Mouse (Mus musculus) small intestine, adult 2 months (tissue): Measurements from ENCODE around the gene Ralgapa2. TPM values are rescaled to one million over a fixed set of nuclear protein-coding genes. Genes with fewer than 3 reads are reported as not detected.
A peak's percentile ranks its signal among the peaks of the same experiment; 100 is the strongest.

Experiments used
- H3K27ac ChIP-seq: fragments of 200-500 bp; 2 replicates; pipeline ENCODE4 v1.5.1; 2012; ENCODE audit warnings: low read depth, low read length, control low read depth, inconsistent platforms; ENCODE audit not compliant: insufficient read depth
- H3K27me3 ChIP-seq: fragments of 200-500 bp; 2 replicates; pipeline ENCODE4 v1.6.1; 2012; ENCODE audit warnings: mild to moderate bottlenecking, moderate library complexity, low read length, inconsistent platforms; ENCODE audit not compliant: control insufficient read depth, insufficient read depth
- H3K36me3 ChIP-seq: fragments of 200-500 bp; 2 replicates; pipeline ENCODE4 v1.6.1; 2012; ENCODE audit warnings: mild to moderate bottlenecking, low read length, control low read depth, inconsistent platforms; ENCODE audit not compliant: control insufficient read depth, insufficient read depth
- H3K4me1 ChIP-seq: fragments of 200-500 bp; 2 replicates; pipeline ENCODE4 v1.6.1; 2012; ENCODE audit warnings: low read length, inconsistent platforms, mixed read lengths; ENCODE audit not compliant: control insufficient read depth, insufficient read depth, insufficient read length
- H3K4me3 ChIP-seq: fragments of 200-500 bp; 2 replicates; pipeline ENCODE4 v1.5.1; 2012; ENCODE audit warnings: low read depth, mild to moderate bottlenecking, control low read depth, inconsistent platforms, low read length, moderate library complexity
- CTCF ChIP-seq: fragments of 200-500 bp; IDR thresholded peaks from 2 replicates; pipeline ENCODE4 v1.5.1; 2012; ENCODE audit warnings: low read depth, mild to moderate bottlenecking, control low read depth, inconsistent platforms, low read length, moderate library complexity, mixed read lengths; ENCODE audit not compliant: insufficient replicate concordance, insufficient read length; ENCODE audit errors: extremely low read depth
- POLR2A ChIP-seq: fragments of 200-500 bp; IDR thresholded peaks from 2 replicates; pipeline ENCODE4 v1.6.1; 2012; ENCODE audit warnings: low read depth, mild to moderate bottlenecking, control low read depth, inconsistent platforms, low read length, moderate library complexity
- WGBS: fragments of 180-500 bp; shearing (Covaris S2); methylation state at CpG from one replicate; pipeline ENCODE4 v1.1.7; 2018; 5-methylcytosine and 5-hydroxymethylcytosine counted together
- polyA plus RNA-seq: library from polyadenylated mRNA; depleted of rRNA; stranded (reverse); fragments of >200 nt; gene quantifications from 2 replicates; pipeline ENCODE4 v1.2.3, GENCODE M21; 2012

Ralgapa2 gene
- polyA plus RNA-seq, 1 experiment: 14.8 TPM

GRCm38 (mm10) chr2:146216111-146217064, 295.8 kb downstream of the Ralgapa2 start:
- no peak overlapping the region for H3K27ac ChIP-seq
- H3K27me3 ChIP-seq: peaks cover 43% of the 10 kb centered on the region
- WGBS: 35% methylated on average over 14 of the region's 14 CpGs
- no peak for TF ChIP-seq CTCF
- no peak for TF ChIP-seq POLR2A
- no peaks in the 10 kb centered on the region for H3K36me3 ChIP-seq
- H3K4me3 ChIP-seq: no peak overlapping the region
- H3K4me1 ChIP-seq: peaks cover 3% of the 10 kb centered on the region; the same call in 1 of the 2 replicates

DNA sequence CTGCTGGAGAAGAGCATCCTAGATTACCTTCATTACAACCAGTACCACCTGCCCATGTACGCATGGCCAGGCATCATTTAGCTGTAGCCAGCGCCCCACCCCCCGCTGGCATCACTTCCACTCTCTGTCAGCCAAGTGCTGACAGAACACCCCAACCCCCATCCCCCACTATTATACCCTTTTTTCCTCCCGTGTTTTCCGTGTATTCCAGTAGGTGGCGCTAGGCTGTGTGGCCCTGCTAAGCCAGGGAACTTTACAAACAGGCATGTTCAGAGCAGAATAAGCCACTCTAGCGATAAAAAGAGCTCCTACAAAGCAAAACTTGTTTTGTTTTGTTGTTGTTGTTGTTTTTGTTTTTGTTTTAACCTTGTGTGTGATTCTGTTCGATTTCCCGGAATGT, 297.4 kb downstream of the Ralgapa2 start:
- 4% methylated on average over 9 of the region's 9 CpGs for WGBS
- Histone ChIP-seq H3K4me3 (no peak overlapping the region), H3K36me3 (no peaks in the 10 kb centered on the region), H3K4me1 (no peaks in the 10 kb centered on the region), H3K27ac (no peak overlapping the region), H3K27me3 (peaks cover 32% of the 10 kb centered on the region)
- TF ChIP-seq CTCF (peak; percentile 79; the same call in 1 of the 2 replicates), POLR2A (no peak)

- no peak overlapping the region for H3K4me3 ChIP-seq
- H3K36me3 ChIP-seq: no peaks in the 10 kb centered on the region
- TF ChIP-seq POLR2A (no peak), CTCF (no peak)
- WGBS: 58% methylated on average over 4 of the region's 4 CpGs
- H3K4me1 ChIP-seq: no peaks in the 10 kb centered on the region
- no peak overlapping the region for H3K27ac ChIP-seq
- H3K27me3 ChIP-seq: peaks cover 5% of the 10 kb centered on the region
Observed at GRCm38 (mm10) chr2:146210968-146211367, 301.2 kb downstream of the Ralgapa2 start.

DNA sequence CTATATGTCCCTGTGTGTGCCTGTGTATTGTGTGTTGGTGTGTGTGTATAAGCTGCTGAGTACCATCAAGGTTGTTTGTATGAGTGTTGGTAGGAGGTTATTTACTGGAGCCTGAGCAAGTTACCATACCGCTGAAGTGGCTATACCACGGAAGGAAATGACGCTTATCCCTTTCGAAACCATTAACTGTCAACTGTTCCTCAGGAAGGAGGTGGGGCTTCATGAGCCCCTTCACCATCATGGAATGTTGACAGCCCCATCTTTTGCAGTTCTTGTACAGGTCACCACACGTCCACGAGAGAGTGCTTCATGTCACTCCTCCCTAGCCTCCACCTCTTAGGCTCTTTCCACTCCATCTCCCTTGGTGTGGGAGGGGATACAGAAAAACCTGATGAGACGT, 314.2 kb downstream of the Ralgapa2 start:
- TF ChIP-seq CTCF (no peak), POLR2A (no peak)
- 52% methylated on average over 7 of the region's 7 CpGs for WGBS

DNA sequence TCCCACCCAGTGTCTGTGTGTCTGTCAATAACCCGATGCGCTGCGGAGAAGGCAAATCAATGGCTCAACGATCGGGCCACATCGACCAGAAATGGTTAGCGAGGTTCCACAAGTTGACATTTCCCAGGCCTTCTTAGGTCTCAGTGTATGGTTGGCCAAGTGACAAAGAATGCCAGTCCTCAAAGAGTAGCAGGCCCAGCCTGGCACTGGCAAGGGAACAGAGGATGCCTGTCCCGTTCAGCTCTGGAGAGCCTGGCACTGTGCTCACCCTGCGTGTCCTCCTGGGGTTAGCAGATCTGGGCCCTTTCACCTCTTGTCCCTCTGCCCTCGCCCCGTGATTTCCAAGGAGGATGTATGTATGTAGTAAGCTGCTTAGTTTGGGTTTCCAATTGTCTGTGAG, 316.0 kb downstream of the Ralgapa2 start:
- no peaks in the 10 kb centered on the region for H3K36me3 ChIP-seq
- H3K4me3 ChIP-seq: no peak overlapping the region
- no peaks in the 10 kb centered on the region for H3K4me1 ChIP-seq
- H3K27me3 ChIP-seq: no peaks in the 10 kb centered on the region
- 81% methylated on average over 11 of the region's 11 CpGs for WGBS
- no peak overlapping the region for H3K27ac ChIP-seq
- TF ChIP-seq POLR2A (no peak), CTCF (no peak)

More for the DNA sequence above, 314.2 kb downstream of the Ralgapa2 start:
- no peaks in the 10 kb centered on the region for H3K4me1 ChIP-seq
- no peak overlapping the region for H3K27ac ChIP-seq
- H3K27me3 ChIP-seq: no peaks in the 10 kb centered on the region
- H3K36me3 ChIP-seq: no peaks in the 10 kb centered on the region
- H3K4me3 ChIP-seq: no peak overlapping the region
